Mouse (Mus musculus) kidney, embryonic 15.5 days (tissue): ENCODE results near the gene Ophn1. TPM values are rescaled to one million over a fixed set of nuclear protein-coding genes. Genes with fewer than 3 reads are reported as not detected.

Source experiments
- ATAC-seq: fragments of 200-750 bp; cut with Nextera tagmentation; replicated peaks from 2 replicates; pipeline ENCODE4 v1.8.0; 2017; ENCODE audit warnings: moderate TSS enrichment; ENCODE audit not compliant: low FRiP score
- H3K27ac ChIP-seq: fragments of 300-500 bp; sonication (generic); 2 replicates; pipeline ENCODE4 v1.5.1; 2015; ENCODE audit warnings: mild to moderate bottlenecking, inconsistent platforms
- H3K27me3 ChIP-seq: fragments of 300-500 bp; sonication (generic); 2 replicates; pipeline ENCODE4 v1.6.1; 2015; ENCODE audit warnings: inconsistent platforms
- H3K36me3 ChIP-seq: fragments of 300-500 bp; sonication (generic); 2 replicates; pipeline ENCODE4 v1.6.1; 2015; ENCODE audit warnings: inconsistent platforms
- H3K4me1 ChIP-seq: fragments of 300-500 bp; sonication (generic); 2 replicates; pipeline ENCODE4 v1.6.1; 2015; ENCODE audit warnings: inconsistent platforms
- H3K4me2 ChIP-seq: fragments of 300-500 bp; sonication (generic); 2 replicates; pipeline ENCODE4 v1.6.1; 2015; ENCODE audit warnings: moderate library complexity, mild to moderate bottlenecking, inconsistent platforms
- H3K4me3 ChIP-seq: fragments of 300-500 bp; sonication (generic); replicated peaks from 2 replicates; pipeline ENCODE4 v1.5.1; 2015; ENCODE audit warnings: mild to moderate bottlenecking, inconsistent platforms
- H3K9ac ChIP-seq: fragments of 300-500 bp; sonication (generic); 2 replicates; pipeline ENCODE4 v1.6.1; 2015; ENCODE audit warnings: mild to moderate bottlenecking, inconsistent platforms
- H3K9me3 ChIP-seq: fragments of 300-500 bp; sonication (generic); replicated peaks from 2 replicates; pipeline ENCODE4 v1.6.1; 2016; ENCODE audit warnings: inconsistent platforms
- WGBS: fragments of 180-500 bp; shearing (Covaris S2); methylation state at CpG from one replicate; pipeline ENCODE4 v1.1.7; 2015; ENCODE audit warnings: mixed read lengths; 5-methylcytosine and 5-hydroxymethylcytosine counted together
- polyA plus RNA-seq: library from polyadenylated mRNA; unstranded; fragments of >200 nt; fragmentation: Nextera tagmentation; extraction: Ambion mirVana; gene quantifications from 2 replicates; pipeline ENCODE4 v1.2.1, GENCODE M21; 2015

Gene Ophn1
- polyA plus RNA-seq, 1 experiment from 2014 or later = 17.6 TPM

GRCm38 (mm10) chrX:98774247-98774950 lies 116.4 kb downstream of the Ophn1 start:
- WGBS = 86% methylated on average over 4 of the region's 4 CpGs
- no peak overlapping the region for H3K4me3 ChIP-seq
- H3K27ac ChIP-seq = no peak overlapping the region
- no peak for ATAC-seq
- no peak overlapping the region for H3K9ac ChIP-seq
- no peak overlapping the region for H3K4me2 ChIP-seq
- H3K36me3 ChIP-seq = no peaks in the 10 kb centered on the region
- no peaks in the 10 kb centered on the region for H3K9me3 ChIP-seq
- no peaks in the 10 kb centered on the region for H3K27me3 ChIP-seq
- H3K4me1 ChIP-seq = no peaks in the 10 kb centered on the region

- Histone ChIP-seq H3K4me2 (no peak overlapping the region), H3K9me3 (no peaks in the 10 kb centered on the region), H3K27ac (no peak overlapping the region), H3K4me1 (no peaks in the 10 kb centered on the region), H3K36me3 (no peaks in the 10 kb centered on the region), H3K27me3 (peaks cover 18% of the 10 kb centered on the region), H3K4me3 (no peak overlapping the region), H3K9ac (no peak overlapping the region)
- 49% methylated on average over 2 of the region's 2 CpGs for WGBS
- ATAC-seq = no peak
These were observed 135.7 kb downstream of the Ophn1 start for GRCm38 (mm10) chrX:98755089-98755488.

- H3K27ac ChIP-seq = no peak overlapping the region
- no peaks in the 10 kb centered on the region for H3K9me3 ChIP-seq
- no peak overlapping the region for H3K9ac ChIP-seq
- no peak overlapping the region for H3K4me2 ChIP-seq
- no peaks in the 10 kb centered on the region for H3K36me3 ChIP-seq
- ATAC-seq = no peak
- H3K4me3 ChIP-seq = no peak overlapping the region
- H3K4me1 ChIP-seq = no peaks in the 10 kb centered on the region
- 93% methylated on average over 1 of the region's 1 CpGs for WGBS
- H3K27me3 ChIP-seq = peaks cover 11% of the 10 kb centered on the region
These were observed 139.5 kb downstream of the Ophn1 start for GRCm38 (mm10) chrX:98751279-98751817.

GRCm38 (mm10) chrX:98736758-98737157 lies 154.1 kb downstream of the Ophn1 start:
- H3K27ac ChIP-seq = no peak overlapping the region
- H3K36me3 ChIP-seq = no peaks in the 10 kb centered on the region
- ATAC-seq = no peak
- 0 out of 2 replicates have a peak, but pooled peaks cover 2% of the 10 kb centered on the region for H3K27me3 ChIP-seq
- whole genome bisulfite sequencing = 81% methylated on average over 5 of the region's 5 CpGs
- no peaks in the 10 kb centered on the region for H3K9me3 ChIP-seq
- H3K4me3 ChIP-seq = no peak overlapping the region
- H3K4me2 ChIP-seq = no peak overlapping the region
- H3K4me1 ChIP-seq = no peaks in the 10 kb centered on the region
- H3K9ac ChIP-seq = no peak overlapping the region

GRCm38 (mm10) chrX:98722991-98723390 lies 167.8 kb downstream of the Ophn1 start:
- H3K9ac ChIP-seq = no peak overlapping the region
- 39% methylated on average over 10 of the region's 10 CpGs for WGBS
- H3K9me3 ChIP-seq = no peaks in the 10 kb centered on the region
- no peak overlapping the region for H3K4me3 ChIP-seq
- no peaks in the 10 kb centered on the region for H3K27me3 ChIP-seq
- H3K36me3 ChIP-seq = no peaks in the 10 kb centered on the region
- no peak overlapping the region for H3K4me2 ChIP-seq
- no peaks in the 10 kb centered on the region for H3K4me1 ChIP-seq
- no peak overlapping the region for H3K27ac ChIP-seq
- ATAC-seq = no peak

GRCm38 (mm10) chrX:98707766-98708165 lies 183.1 kb downstream of the Ophn1 start:
- H3K27me3 ChIP-seq = peaks cover 2% of the 10 kb centered on the region; the same call in 1 of the 2 replicates
- H3K4me2 ChIP-seq = no peak overlapping the region
- no peaks in the 10 kb centered on the region for H3K9me3 ChIP-seq
- ATAC-seq = no peak
- H3K4me3 ChIP-seq = no peak overlapping the region
- H3K4me1 ChIP-seq = no peaks in the 10 kb centered on the region
- no peak overlapping the region for H3K9ac ChIP-seq
- H3K27ac ChIP-seq = no peak overlapping the region
- no peaks in the 10 kb centered on the region for H3K36me3 ChIP-seq

GRCm38 (mm10) chrX:98701635-98702034 lies 189.2 kb downstream of the Ophn1 start:
- H3K27me3 ChIP-seq = peaks cover 15% of the 10 kb centered on the region; the same call in 1 of the 2 replicates
- WGBS = 16% methylated on average over 4 of the region's 4 CpGs
- no peak overlapping the region for H3K4me2 ChIP-seq
- no peak overlapping the region for H3K4me3 ChIP-seq
- H3K9ac ChIP-seq = no peak overlapping the region
- no peaks in the 10 kb centered on the region for H3K36me3 ChIP-seq
- H3K9me3 ChIP-seq = no peaks in the 10 kb centered on the region
- ATAC-seq = no peak; the same call in 1 of the 2 replicates
- no peak overlapping the region for H3K27ac ChIP-seq
- no peaks in the 10 kb centered on the region for H3K4me1 ChIP-seq

GRCm38 (mm10) chrX:98682603-98683002 lies 208.2 kb downstream of the Ophn1 start:
- H3K4me2 ChIP-seq = no peak overlapping the region
- no peak overlapping the region for H3K27ac ChIP-seq
- ATAC-seq = no peak
- H3K4me1 ChIP-seq = no peaks in the 10 kb centered on the region
- H3K27me3 ChIP-seq = peaks cover 6% of the 10 kb centered on the region; the same call in 1 of the 2 replicates
- H3K4me3 ChIP-seq = no peak overlapping the region
- H3K9me3 ChIP-seq = no peaks in the 10 kb centered on the region
- H3K36me3 ChIP-seq = no peaks in the 10 kb centered on the region
- no peak overlapping the region for H3K9ac ChIP-seq

- H3K27ac ChIP-seq = no peak overlapping the region
- 68% methylated on average over 2 of the region's 2 CpGs for WGBS
- ATAC-seq = no peak
These were observed 209.5 kb downstream of the Ophn1 start for GRCm38 (mm10) chrX:98681281-98681680.

GRCm38 (mm10) chrX:98670988-98671387 lies 219.8 kb downstream of the Ophn1 start:
- H3K36me3 ChIP-seq = no peaks in the 10 kb centered on the region
- no peaks in the 10 kb centered on the region for H3K9me3 ChIP-seq
- H3K4me1 ChIP-seq = no peaks in the 10 kb centered on the region
- no peak overlapping the region for H3K4me2 ChIP-seq
- H3K4me3 ChIP-seq = no peak overlapping the region
- H3K9ac ChIP-seq = no peak overlapping the region
- H3K27me3 ChIP-seq = peaks cover 6% of the 10 kb centered on the region; the same call in 1 of the 2 replicates
- no peak for ATAC-seq
- H3K27ac ChIP-seq = no peak overlapping the region

More at GRCm38 (mm10) chrX:98681281-98681680, 209.5 kb downstream of the Ophn1 start:
- H3K36me3 ChIP-seq = no peaks in the 10 kb centered on the region
- H3K27me3 ChIP-seq = peaks cover 6% of the 10 kb centered on the region; the same call in 1 of the 2 replicates
- no peaks in the 10 kb centered on the region for H3K4me1 ChIP-seq
- no peak overlapping the region for H3K9ac ChIP-seq
- H3K4me2 ChIP-seq = no peak overlapping the region
- no peak overlapping the region for H3K4me3 ChIP-seq
- H3K9me3 ChIP-seq = no peaks in the 10 kb centered on the region

- no peak overlapping the region for H3K27ac ChIP-seq
- no peaks in the 10 kb centered on the region for H3K4me1 ChIP-seq
- no peak overlapping the region for H3K9ac ChIP-seq
- H3K4me2 ChIP-seq = no peak overlapping the region
- H3K4me3 ChIP-seq = no peak overlapping the region
- H3K36me3 ChIP-seq = no peaks in the 10 kb centered on the region
- H3K9me3 ChIP-seq = no peaks in the 10 kb centered on the region
- no peak for ATAC-seq
- H3K27me3 ChIP-seq = no peaks in the 10 kb centered on the region
These were observed 239.4 kb downstream of the Ophn1 start for GRCm38 (mm10) chrX:98651431-98651830.

- no peak overlapping the region for H3K4me3 ChIP-seq
- H3K4me1 ChIP-seq = no peaks in the 10 kb centered on the region
- no peak for ATAC-seq
- WGBS = 83% methylated on average over 3 of the region's 3 CpGs
- H3K9me3 ChIP-seq = no peaks in the 10 kb centered on the region
- H3K4me2 ChIP-seq = no peak overlapping the region
- H3K36me3 ChIP-seq = no peaks in the 10 kb centered on the region
- H3K27ac ChIP-seq = no peak overlapping the region
- no peaks in the 10 kb centered on the region; the same call in 1 of the 2 replicates for H3K27me3 ChIP-seq
- H3K9ac ChIP-seq = no peak overlapping the region
These were observed 262.0 kb downstream of the Ophn1 start for GRCm38 (mm10) chrX:98628666-98629404.
